Mouse (Mus musculus) cerebellum, postnatal 4 days (tissue): ENCODE data around the gene Ncan.
"Not testable (repeated sequence)": the region's sequence is repeated elsewhere in the genome, so short reads cannot be mapped to it uniquely, and the experiment has no call there.

Source experiments
- DNase-seq, 2 experiments: peaks; one replicate each; pipeline ENCODE4 v3.0.0; 2022; ENCODE audit warnings: low spot score in 2 of 2, mixed read lengths in 1 of 2

Gene Ncan

DNA sequence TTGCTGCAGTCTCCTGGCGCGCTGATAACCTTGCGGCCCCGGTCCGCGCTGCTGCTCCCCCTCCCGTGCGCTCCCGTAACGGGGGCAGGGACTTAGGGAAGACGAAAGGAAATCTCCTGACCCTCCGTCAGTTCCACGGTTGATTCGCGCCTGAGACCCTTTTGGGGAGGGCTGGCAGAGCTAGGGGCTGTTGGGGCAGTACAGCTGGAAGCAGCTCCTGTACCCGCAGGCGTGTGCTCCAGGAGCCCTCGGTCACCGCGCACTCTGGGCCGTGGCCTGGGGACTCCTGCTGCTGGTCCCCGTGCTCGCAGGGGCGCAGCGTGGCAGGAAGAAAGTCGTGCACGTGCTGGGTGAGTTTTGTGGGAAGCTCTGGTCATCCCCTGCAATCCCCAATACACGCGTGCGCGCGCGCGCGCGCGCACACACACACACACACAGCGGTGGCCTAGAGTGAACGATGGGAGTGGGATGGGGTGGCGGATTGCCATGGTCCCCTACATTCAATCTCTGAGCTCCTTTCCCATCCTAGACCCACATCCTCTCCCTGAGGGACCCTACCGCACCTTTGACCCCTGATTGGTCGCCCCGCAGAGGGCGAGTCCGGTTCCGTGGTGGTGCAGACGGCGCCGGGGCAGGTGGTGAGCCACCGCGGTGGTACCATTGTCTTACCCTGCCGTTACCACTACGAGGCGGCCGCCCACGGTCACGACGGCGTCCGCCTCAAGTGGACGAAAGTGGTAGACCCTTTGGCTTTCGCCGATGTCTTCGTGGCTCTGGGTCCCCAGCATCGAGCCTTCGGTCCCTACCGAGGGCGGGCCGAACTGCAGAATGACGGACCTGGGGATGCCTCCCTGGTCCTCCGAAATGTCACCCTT is 36.2 kb downstream of the Ncan start:
- peak in 1 of 2 experiments; percentile 32 for DNase-seq

DNA sequence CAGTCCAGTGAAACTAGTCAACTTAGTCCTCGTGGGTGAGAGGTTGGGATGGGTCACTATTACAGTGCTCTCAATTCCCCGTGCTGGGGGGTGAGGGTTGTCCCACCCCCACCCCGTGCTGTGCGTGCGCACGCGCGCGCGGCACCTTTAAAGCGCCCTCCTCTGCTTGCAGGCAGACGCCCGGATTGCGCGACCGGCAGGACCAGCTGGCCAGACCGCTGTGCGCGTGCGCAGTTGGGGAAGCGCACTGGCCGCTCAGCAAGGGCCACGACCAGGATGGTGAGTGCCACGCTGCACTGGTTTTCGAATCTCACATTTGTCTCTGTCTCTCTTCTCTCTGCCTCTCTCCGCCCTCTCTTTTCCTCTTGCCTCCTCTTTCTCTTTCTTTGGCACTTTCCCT is 37.4 kb downstream of the Ncan start, which contains the start of gene Hapln4:
Gene Hapln4 (plus strand): TSS at position 173 of the 400 bp plus-strand sequence.
- peak in 1 of 2 experiments; percentile 49 for DNase-seq

DNA sequence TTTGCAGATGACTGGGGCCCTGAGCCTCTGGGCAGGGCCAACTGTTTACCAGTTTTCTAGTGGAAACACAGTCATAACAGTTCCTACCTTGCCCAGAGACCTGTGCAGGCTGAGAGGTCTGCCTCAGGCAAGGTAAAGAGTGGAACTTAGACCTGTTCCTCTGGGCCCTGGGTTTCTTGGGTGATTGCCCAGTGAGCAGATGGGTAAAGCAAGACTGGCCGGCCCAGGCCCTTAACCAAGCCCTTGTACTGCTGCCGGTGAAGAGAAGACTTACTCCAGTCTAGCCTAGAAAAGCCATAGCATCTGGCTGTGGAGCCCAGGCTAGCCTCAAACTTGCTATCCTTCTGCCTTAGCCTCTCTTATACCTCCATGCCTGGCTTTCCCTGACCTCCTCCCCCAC is 38.7 kb downstream of the Ncan start:
- DNase-seq, result no peak

DNA sequence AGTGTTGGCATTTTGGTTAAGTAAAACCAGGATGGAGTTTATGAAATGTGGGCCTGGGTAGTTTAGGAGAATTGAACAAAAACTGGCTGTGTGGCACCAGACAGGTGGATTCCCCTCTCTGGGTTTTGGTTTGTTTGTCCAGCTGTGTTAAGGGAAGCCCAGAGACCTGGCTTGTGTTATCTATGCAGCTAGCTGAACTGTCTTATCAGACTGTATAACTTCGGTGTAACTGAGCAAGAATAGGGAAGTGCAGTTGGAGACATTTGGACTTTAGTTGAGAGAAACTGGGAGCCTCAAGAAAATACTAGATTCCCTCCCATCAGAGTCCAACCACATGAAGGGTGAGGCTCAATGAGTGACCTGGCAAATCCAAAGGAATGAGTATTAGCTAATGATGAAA is 47.0 kb downstream of the Ncan start:
- DNase-seq, result no peak

DNA sequence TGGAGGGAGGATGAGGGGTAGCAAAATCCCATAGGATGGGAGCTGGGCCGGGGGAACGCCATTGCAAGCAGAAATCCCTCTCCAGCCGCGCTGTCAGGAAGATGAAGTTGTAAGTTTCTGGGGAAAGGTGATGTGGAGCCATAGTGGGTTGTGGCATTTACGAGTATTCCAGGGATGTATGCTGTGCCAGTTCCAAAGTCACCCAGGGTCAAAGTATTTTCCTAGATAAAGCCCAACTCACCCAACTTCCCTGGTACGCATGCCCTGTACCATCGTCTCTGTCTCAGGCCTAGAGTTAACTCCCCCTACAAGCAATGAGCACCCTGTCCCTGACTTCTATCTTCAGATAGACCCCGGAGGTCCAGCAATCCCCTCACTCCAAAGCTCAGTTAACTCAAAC is 47.6 kb downstream of the Ncan start:
- DNase-seq, result no peak

DNA sequence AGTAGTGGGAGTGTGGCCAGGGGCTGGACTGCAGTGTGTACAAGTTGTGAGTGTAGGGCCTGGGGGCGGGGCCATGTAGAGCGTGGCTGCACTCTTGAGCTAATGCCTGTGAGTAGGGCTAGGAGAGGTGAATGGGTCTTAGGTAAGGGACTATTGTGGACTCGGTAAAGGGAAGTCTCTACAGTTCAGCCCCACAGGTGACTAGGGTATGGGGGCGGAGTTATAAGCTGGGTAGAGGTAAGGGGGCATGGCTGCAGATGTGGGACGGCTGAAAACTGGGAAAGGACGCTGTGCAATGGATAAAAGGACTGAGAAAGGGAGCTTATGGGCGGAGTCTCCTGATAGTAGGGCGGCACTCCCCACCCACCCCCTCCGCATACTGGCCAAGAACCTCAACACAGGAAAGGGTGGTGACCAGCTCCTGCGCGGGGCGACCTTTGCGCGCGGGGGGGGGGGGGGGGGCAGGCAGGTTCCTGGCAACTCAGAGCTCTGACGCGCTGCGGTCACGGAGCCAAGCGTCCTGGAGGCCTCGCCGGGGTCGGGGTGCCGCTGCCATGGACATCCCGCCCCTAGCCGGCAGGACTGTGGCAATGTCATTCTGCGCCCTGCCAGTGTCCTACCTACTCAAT is 48.1 kb downstream of the Ncan start, which contains the start of gene Tm6sf2:
Gene Tm6sf2 (plus strand): TSS at position 484 of the 629 bp plus-strand sequence.
- DNase-seq, result peak in 1 of 2 experiments; percentile 21

DNA sequence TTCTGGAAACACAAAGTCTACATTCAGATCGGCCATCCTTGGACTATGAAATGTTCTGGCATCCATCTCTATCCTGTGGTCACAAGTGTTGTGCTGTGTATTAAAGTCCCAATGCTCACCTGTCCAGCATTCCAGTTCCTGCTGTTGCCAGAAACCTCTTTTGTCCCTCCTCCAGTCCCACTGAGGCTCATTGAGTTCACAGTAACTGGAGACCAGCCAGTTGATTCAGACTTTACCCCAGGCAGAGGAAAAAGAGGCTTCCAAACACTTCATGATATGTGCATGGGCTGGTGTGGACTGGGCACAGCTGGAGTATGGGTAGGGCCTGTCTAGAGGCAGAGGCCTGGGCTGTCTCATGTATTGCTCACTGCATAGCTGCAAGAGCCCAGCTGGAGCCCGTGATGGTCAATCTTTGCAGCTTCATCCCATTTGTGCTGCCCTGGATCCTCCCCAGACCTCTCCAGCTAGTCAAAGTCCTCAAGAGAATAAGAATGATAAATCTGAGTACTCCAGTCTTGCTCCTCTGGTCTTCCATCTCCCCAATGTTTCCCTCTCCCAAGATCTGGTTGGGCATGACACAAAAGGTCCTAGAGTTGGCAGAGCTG is 48.7 kb downstream of the Ncan start:
- no peak for DNase-seq

DNA sequence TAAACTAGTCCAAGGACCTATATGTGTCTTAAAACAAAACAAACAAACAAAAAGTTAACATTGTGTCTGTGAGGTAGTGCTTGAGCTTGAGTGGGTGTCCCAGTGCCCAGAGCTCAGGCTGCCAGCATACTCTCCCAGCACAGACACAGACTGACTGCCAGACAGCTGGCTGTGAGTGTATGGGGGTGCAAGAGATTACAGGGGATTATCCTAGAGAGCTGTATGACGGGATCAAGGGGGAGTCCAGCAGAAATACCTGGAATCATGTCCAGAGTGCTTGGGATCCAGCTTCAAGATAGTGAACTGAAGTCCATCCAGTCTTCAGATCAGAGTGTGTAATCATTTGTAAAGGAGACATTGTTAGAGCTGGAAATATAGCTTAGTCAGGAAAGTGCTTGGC is 63.0 kb downstream of the Ncan start:
- DNase-seq, result no peak

DNA sequence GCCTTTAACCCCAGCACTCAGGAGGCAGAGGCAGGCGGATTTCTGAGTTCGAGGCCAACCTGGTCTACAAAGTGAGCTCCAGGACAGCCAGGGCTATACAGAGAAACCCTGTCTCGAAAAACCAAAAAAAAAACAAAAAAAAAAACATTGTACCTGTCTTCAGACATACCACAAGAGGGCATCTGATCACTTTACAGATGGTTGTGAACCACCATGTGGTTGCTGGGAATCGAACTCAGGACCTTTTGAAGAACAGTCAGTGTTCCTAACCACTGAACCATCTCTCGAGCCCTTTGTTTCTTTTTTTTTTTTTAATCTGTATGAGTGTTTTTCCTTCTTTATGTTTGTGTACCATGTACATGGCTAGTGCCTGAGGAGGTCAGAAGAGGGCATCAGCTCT is 70.2 kb downstream of the Ncan start:
- DNase-seq, result not testable (repeated sequence)

DNA sequence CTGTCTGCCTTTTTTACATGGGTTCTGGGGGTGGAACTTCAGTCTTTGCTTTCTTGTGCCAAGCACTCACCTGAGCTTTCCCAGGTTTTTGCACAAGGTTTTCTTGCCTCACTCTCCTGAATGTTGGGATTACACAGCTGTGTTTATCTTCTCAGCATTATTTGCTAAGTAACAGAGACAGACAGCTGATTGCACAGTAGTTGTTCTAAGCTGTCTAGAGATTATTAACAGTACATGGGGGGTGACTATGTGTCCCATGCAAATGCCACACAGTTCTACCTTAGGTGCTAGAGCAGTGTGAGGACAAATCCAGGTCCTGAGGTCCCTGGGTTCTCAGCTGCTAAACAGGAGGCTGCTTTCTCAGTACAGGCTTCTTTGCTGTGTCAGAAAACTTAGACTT is 71.0 kb downstream of the Ncan start:
- no peak for DNase-seq

DNA sequence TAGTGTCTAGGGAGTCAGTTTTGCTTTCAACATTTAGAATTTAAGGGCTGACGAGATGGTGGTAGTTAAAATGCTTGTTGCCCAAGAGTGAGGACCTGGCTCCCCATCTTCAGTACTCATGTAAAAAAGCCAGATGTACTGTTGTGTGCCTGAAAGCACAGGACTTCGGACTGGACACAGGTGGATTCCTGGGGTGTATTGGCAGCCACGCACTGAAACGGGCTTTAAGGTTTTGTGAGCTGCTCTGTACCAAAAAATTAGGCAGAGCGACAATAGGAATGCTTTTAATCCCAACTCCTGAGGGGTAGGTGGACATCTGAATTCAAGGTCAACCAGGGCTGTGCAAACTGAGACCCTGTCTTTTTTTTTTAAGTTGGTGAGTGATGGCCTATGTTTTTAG is 76.7 kb downstream of the Ncan start:
- no peak for DNase-seq
